Mouse (Mus musculus) splenic B cell, adult 2 months (primary cell): Measurements from ENCODE around the gene Fat3.

Experiments
- DNase-seq: peaks from one replicate; pipeline ENCODE4 v3.0.0-alpha.2; 2011; ENCODE audit warnings: low read depth, low spot score
- H3K27me3 ChIP-seq: 2 replicates; pipeline ENCODE4 v1.6.1; 2012; ENCODE audit warnings: mild to moderate bottlenecking, low read length, moderate library complexity, mixed read lengths; ENCODE audit not compliant: control insufficient read depth, poor library complexity, insufficient read depth, severe bottlenecking
- H3K36me3 ChIP-seq: 2 replicates; pipeline ENCODE4 v1.6.1; 2012; ENCODE audit warnings: mild to moderate bottlenecking, low read length, moderate library complexity, mixed read lengths; ENCODE audit not compliant: control insufficient read depth, poor library complexity, insufficient read depth, severe bottlenecking

The Fat3 gene

DNA sequence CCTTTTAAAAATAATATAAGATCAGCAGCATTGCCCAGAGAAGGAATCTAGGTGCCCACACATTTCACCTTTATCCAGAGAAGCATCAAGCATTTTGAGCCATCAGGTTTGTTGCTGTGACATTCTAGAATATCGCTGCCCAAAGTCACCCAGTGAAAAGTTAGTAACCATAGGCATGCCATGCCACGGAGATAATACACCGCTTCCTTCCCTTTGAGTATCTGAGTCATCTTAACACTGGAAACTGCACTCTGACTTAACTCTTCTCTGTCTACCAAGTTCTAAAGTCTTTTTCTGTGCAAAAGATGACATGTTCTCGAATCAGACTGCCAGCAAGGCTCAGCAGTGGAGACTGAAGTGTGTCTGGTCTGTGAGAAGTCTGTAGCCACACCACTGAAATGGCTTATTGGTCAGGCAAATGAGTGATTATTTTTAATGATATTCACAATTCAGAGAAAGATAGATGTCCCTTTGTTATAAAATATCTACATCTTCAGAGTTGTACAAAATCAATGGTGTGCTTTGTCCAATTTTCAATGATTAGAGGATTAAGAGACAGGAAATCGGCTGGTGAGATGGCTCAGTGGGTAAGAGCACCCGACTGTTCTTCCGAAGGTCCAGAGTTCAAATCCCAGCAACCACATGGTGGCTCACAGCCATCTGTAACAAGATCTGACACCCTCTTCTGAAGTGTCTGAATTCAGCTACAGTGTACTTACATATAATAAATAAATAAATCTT is 560.0 kb downstream of the Fat3 start:
- Histone ChIP-seq H3K36me3 (no peaks in the 10 kb centered on the region), H3K27me3 (no peaks in the 10 kb centered on the region)
- DNase-seq, result no peak

DNA sequence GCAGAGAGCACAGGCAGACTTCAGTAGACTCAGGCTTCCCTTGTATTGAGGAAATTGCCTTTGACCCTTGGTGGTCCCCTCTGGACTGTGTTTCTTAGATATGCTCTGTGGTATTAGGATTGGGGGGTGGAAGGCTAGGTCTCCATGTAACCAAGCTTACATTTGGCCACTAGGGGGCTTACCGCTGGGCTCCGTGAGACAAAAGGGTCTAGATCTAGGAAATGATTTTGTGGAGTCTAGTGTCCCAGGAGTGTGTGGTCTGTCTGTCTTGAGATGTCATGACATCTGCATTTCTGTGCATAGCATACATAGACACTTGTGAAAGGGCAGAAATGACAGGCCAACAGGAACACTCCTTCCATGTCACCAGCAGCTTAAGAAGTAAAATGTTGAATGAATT is 561.5 kb downstream of the Fat3 start:
- Histone ChIP-seq H3K27me3 (no peaks in the 10 kb centered on the region), H3K36me3 (no peaks in the 10 kb centered on the region)
- DNase-seq, result no peak

DNA sequence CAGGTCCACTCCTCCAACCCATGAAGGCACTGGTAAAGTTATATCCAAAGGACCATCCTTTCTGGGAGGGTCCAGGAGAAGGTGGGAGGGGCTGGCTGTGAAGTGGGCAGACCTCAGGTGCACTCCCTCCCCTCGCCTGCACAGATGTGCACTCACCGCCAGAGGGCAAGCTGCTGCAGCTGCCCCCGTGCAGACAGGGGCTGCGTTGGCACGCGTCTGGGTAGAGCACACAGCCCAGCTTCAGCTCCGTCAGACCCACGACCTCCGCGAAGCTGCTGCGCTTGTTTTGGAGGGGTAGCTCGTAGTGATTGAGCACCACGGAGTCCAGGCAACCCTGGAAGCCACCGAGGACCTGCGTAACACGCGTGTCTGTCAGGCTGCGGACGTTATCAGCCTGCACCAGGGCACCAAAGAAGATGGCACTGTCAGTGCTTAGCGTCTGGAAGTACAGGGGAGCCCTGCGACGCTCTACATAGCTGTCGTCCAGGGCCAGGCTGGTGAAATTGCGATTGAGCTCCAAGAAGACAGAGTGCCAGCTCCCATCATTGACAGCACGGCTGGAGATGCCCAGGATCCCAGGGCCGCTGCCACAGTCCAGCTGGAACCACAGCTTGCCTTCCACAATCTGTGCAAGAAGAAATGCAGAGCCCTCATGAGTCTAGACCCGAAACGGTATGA is 563.1 kb downstream of the Fat3 start:
- no peak for DNase-seq
- H3K27me3 ChIP-seq, result no peaks in the 10 kb centered on the region

DNA sequence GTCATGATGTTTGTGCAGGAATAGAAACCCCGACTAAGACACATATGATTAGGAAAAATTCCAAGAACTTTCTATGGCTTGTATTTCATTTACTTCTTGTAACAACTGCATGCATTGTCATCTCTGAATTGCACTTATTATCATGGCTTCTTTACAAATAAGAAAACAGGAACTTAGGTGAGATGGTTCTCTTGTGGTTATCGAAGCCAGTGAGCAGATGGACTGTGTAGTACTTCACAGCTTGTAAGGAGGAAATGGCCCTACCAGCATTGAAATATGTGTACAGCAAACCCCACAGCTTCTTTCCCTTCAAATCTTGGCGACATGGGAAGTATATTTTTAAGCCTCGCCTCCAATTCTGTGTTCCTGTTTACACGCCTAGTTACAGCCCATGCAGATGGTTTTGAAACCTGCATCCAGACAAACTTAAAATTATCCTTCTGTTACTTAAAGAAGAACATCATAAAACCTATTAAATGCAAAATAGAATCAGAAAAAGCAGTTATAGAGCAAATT is 570.1 kb downstream of the Fat3 start:
- DNase-seq, result no peak
- H3K27me3 ChIP-seq, result no peaks in the 10 kb centered on the region
- H3K36me3 ChIP-seq, result no peaks in the 10 kb centered on the region

More for the DNA sequence above, 563.1 kb downstream of the Fat3 start:
- no peaks in the 10 kb centered on the region for H3K36me3 ChIP-seq

DNA sequence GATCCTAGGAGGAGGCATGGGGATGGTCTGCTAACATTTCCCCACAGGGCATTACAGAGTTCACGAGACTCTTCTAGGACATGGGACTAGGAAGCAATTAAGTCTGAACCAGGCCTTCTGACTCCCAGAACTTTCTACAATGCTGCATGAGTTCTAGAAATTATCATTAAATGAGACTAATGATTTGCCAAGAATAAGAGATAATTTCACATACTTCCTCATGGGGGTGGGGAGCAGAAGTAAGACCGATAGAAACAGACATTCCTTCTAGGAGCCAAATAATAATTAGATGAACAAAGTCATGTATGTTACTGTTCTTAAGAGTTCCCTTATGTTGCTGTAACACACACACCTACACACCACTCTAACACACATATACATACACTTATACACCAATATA is 572.8 kb downstream of the Fat3 start:
- Histone ChIP-seq H3K36me3 (no peaks in the 10 kb centered on the region), H3K27me3 (no peaks in the 10 kb centered on the region)
- DNase-seq, result no peak

DNA sequence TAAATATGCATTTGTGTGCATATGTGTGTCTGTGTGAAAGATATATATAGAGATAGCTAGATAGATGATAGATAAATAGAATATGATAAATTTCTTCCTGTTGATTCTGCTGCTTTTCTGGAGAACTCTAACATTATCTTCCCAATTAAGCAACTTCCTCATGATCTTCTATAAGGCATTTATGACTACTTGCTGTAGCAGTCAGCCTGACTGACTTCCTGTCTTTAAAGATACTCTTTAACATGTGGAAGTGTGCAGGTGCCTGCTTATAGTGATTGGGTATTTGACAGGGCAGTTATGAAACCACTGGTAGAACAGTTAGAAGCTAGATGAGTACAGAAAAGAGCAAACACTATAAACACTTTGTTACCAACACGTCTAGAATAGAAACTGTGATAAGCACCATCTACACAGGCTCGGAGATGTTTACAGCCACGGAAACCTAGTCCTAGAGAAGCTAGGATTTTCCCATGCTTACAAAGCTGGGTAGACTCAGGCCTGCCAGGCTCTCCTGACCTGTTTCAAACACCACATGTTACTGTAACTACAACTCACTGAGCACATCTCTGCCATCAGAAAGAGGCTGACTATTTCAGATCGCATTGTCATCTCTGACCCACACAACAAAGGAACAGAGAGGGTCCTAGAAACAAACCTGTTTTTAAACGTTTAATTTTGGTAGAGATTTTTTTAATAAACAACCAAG is 573.6 kb downstream of the Fat3 start:
- DNase-seq, result no peak
- no peaks in the 10 kb centered on the region for H3K27me3 ChIP-seq

DNA sequence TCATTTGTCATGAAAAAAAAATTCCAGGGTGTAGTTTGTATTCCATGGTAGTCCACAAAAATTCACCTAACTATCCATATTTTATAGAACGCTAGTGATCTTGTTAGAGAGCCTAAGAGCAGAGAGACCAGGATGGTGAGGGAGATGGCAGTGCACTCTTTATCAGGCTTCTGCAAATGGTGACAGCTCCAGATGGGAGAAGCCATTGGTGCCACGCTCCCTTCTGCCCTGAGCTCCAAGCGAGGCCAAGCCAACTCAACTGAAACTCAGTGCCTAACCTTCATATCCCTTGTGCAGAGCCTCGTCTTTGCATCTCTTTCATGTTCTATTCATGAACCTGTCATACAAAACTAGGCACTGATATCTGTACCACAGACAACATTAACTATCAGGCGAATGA is 575.8 kb downstream of the Fat3 start:
- DNase-seq, result no peak
- Histone ChIP-seq H3K36me3 (no peaks in the 10 kb centered on the region), H3K27me3 (no peaks in the 10 kb centered on the region)

More for the DNA sequence above, 573.6 kb downstream of the Fat3 start:
- no peaks in the 10 kb centered on the region for H3K36me3 ChIP-seq

DNA sequence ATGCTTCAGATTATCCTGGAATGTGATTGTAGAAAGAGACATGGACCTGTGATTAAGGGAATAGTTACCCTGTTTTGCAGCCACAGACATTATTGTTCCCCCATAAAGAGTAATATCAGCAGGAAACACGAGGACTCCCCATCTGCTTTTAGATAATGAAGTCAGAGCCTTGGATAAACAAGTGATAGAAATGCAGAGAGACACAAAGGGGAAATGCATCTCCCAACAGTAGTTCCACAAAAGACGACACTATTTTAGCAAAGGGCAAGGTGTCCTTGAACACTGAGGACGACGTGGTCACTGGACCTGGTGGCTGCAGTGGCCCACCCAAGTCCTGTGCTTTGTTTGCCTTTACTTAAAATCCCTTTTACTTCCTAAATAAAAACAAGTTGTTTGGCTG is 580.8 kb downstream of the Fat3 start:
- Histone ChIP-seq H3K36me3 (no peaks in the 10 kb centered on the region), H3K27me3 (no peaks in the 10 kb centered on the region)
- DNase-seq, result no peak

DNA sequence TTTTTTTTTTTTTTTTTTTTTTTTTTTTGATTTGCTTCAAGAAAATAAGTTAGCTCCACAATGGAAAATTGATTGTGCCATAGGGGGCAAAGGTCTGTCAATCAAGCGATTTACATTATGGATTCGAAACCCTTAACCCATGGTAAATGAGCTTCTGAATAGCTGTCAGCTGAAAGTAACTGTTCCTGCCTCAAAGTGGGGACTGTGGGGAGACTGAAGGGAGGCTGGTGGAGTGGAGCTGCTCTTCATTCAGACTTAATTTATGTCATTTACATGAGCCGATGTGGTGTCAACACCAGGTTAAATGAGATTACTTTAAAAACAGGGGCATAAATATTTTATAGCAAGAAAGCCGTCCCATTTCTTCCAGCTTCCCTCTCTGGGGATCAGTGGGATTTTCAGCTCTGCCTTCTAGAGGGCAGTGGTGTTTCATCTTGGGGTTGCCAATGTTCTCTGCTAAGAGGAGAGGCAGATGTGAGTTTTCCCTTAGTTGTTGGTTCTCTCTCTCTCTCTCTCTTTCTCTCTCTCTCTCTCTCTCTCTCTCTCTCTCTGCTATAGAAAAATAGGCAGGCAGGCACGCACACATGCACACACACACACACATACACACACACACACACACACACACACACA is 581.6 kb downstream of the Fat3 start:
- Histone ChIP-seq H3K27me3 (no peaks in the 10 kb centered on the region), H3K36me3 (no peaks in the 10 kb centered on the region)
- no peak for DNase-seq

DNA sequence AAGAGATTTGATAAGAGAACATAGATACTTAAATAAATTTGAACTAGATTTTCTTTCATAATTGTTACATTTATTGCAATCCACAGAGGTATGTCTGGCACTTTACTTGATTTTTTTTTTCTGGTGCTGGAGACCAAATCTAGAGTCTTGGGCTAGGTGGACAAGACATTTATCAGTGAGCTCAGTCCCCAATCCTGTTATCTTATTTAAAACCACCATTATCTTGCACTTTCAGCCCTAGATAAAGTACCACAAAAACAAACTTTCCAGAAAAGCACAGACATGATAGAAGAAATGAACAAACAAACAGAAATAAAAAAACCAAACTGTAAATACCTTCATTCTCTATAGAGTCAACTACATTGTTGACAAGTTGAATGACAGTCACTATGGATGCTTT is 584.5 kb downstream of the Fat3 start:
- H3K36me3 ChIP-seq, result no peaks in the 10 kb centered on the region
- no peaks in the 10 kb centered on the region for H3K27me3 ChIP-seq
- no peak for DNase-seq

DNA sequence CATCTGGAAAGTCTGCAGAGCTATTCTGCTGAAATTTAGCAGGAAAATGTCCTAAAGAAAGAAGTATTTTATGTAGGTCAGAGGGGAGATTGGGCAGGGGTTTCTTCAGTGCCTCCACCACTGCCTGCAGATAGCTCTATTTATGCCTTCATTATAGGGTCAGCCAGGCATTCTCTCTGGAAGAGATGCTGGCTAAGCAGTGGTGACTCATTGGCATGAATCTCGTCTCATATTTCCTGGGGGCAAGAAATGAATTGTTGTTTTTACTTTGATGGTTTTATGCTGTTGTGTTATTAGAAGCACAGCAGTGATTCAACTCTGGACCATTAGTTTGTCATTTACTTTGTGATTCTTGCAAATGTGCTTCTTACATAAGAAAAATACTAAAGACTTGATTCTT is 588.4 kb downstream of the Fat3 start:
- DNase-seq, result no peak
- no peaks in the 10 kb centered on the region for H3K36me3 ChIP-seq
- H3K27me3 ChIP-seq, result no peaks in the 10 kb centered on the region

DNA sequence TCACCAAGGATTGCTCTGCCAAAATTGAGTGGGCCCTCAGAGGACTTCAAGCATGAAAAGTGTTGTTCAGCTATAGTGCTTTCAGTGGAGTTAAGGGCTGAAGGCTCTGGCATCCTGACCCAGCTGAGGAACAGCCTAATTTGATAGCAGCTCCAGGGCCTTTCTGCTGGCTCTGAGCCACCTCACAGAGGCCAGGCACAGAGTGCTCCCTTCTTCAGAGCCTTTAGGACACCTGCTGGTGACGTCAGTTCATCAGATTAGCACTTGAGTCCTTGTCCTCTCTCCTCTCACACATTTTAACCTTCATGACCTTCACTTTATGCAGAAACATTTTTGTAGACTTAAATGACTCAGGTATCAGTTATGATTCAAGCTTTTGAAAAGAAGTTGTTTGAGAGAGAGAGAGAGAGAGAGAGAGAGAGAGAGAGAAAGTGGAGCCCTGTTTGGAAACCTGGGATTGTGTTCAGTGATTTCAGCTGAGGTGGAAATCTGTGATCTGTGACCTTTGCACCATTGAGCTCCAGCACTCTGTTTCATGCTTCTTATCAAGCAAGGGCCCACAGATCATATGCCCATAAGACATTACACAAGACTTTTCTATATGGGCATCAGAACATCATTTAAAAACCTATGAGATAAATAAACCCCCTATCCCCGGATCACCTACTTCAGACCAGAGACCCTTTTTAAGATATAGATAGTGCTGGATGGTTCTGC is 591.5 kb downstream of the Fat3 start:
- H3K27me3 ChIP-seq, result no peaks in the 10 kb centered on the region
- DNase-seq, result no peak
- no peaks in the 10 kb centered on the region for H3K36me3 ChIP-seq

DNA sequence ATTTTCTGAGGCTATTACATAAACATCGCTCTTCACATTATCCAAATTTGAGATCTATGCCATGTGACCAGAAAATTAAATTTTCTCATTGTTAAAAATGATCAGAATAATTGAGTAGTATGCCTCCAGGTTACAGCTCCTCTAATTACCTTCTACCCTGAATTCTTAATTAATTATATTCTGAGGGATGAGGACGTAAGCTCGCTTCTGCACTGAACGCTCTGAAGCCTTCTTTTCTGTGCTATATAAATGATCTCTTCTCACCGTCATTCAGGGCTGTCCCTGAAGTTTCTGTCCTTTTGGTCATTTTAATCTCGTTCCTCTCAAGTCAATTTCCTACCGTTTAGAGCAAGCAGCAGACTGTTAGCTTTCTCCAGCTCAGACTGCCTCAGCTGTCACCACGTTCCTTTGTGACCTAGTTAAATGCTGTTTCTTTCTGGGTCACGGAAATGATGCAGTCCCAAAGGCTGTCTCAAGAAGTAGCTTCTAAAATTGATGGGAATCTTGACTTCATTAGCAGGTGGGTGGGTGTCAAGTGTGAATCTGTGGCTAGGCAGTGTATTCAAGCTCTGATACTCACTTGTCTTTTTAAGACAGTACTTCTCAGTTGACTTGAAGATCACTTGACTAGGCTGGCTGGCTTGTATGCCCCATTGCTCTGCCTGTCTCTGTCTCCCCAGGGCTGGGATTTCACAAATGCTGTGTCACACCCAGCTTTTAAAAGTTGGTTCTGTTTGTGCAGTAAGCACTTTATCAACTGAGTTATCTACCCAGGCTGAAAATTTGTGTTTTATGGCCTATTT is 596.9 kb downstream of the Fat3 start:
- no peaks in the 10 kb centered on the region; the same call in 1 of the 2 replicates for H3K27me3 ChIP-seq
- no peaks in the 10 kb centered on the region for H3K36me3 ChIP-seq
- DNase-seq, result no peak

DNA sequence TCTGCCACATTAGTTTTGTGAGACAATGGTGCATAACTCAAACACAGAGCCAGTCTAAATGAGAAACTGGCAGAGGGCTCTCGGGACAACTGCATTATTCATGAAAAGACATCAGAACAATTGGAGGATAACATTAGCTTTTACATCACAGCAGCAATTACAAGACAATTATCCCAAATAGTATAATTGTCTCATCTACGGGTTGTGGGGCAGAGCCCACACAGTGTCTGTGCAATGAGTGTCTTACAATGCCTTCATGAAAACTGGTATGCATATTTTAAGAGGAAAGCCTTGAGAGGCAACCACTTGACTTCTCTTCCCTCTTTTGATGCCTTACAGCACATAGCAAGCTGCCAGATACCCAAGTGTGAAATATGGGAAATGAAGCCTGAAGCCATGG is 603.0 kb downstream of the Fat3 start:
- H3K27me3 ChIP-seq, result no peaks in the 10 kb centered on the region
- no peak for DNase-seq

More for the DNA sequence above, 603.0 kb downstream of the Fat3 start:
- H3K36me3 ChIP-seq, result no peaks in the 10 kb centered on the region
